Mouse (Mus musculus): ENCODE measurements around the gene Grik5.

DNA sequence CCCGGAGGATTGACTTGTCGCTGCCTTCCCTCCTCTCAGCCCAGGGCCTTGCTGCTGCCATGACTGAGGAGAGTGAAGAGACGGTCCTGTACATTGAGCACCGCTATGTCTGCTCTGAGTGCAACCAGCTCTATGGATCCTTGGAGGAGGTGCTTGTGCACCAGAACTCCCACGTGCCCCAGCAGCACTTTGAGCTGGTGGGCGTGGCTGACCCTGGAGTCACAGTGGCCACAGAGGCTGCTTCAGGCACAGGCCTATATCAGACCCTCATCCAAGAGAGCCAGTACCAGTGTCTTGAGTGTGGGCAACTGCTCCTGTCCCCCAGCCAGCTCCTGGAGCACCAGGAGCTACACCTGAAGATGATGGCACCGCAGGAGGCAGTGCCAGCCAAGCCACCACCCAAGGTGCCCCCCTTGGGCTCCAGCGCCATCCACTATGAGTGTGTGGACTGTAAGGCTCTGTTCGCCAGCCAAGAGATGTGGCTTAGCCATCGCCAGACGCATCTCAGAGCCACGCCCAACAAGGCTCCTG, 7.4 kb upstream of the Grik5 start:
- TF ChIP-seq TAL1 (IDR thresholded peaks at IDR 0.05; ENCODE audit: low read length) (no peak), GATA1 (IDR thresholded peaks at IDR 0.05; ENCODE audit: low read length) (no peak)

Measured in erythroblast, embryonic 14.5 days (primary cell).